Mouse (Mus musculus) embryonic facial prominence, embryonic 14.5 days (tissue): ENCODE data around the gene Scn2b. TPM values are rescaled to one million over a fixed set of nuclear protein-coding genes. Genes with fewer than 3 reads are reported as not detected.

Source experiments
- ATAC-seq: fragments of 200-750 bp; cut with Nextera tagmentation; 2 replicates; pipeline ENCODE4 v1.8.0; 2017; ENCODE audit warnings: low read depth, moderate number of reproducible peaks, moderate TSS enrichment
- DNase-seq: peaks from one replicate; pipeline ENCODE4 v3.0.0-alpha.2; 2015; ENCODE audit warnings: low spot score
- H3K27ac ChIP-seq: fragments of 300-500 bp; sonication (generic); replicated peaks from 2 replicates; pipeline ENCODE4 v1.5.1; 2014; ENCODE audit warnings: low read depth, mild to moderate bottlenecking, low read length, moderate library complexity
- H3K27me3 ChIP-seq: fragments of 300-500 bp; sonication (generic); replicated peaks from 2 replicates; pipeline ENCODE4 v1.6.1; 2014; ENCODE audit warnings: low read length; ENCODE audit not compliant: control insufficient read depth, insufficient read depth
- H3K36me3 ChIP-seq: fragments of 300-500 bp; sonication (generic); 2 replicates; pipeline ENCODE4 v1.6.1; 2014; ENCODE audit warnings: low read length, mixed read lengths; ENCODE audit not compliant: control insufficient read depth, insufficient read depth
- H3K4me1 ChIP-seq: fragments of 300-500 bp; sonication (generic); 2 replicates; pipeline ENCODE4 v1.6.1; 2014; ENCODE audit warnings: antibody characterized with exemption, low read length; ENCODE audit not compliant: control insufficient read depth, insufficient read depth
- H3K4me2 ChIP-seq: fragments of 300-500 bp; sonication (generic); 2 replicates; pipeline ENCODE4 v1.6.1; 2014; ENCODE audit warnings: low read depth, mild to moderate bottlenecking, low read length, moderate library complexity, mixed read lengths
- H3K4me3 ChIP-seq: fragments of 300-500 bp; sonication (generic); 2 replicates; pipeline ENCODE4 v1.5.1; 2014; ENCODE audit warnings: low read depth, mild to moderate bottlenecking, low read length
- H3K9ac ChIP-seq: fragments of 300-500 bp; sonication (generic); 2 replicates; pipeline ENCODE4 v1.6.1; 2014; ENCODE audit warnings: low read depth, mild to moderate bottlenecking, low read length, moderate library complexity, mixed read lengths
- H3K9me3 ChIP-seq: fragments of 300-500 bp; sonication (generic); 2 replicates; pipeline ENCODE4 v1.6.1; 2016; ENCODE audit warnings: low read length; ENCODE audit not compliant: control insufficient read depth
- whole genome bisulfite sequencing: fragments of 180-500 bp; shearing (Covaris S2); extraction: QIAGEN DNeasy Blood & Tissue Kit; methylation state at CpG from one replicate; pipeline ENCODE4 v1.1.7; 2014; 5-methylcytosine and 5-hydroxymethylcytosine counted together
- polyA plus RNA-seq: library from polyadenylated mRNA; unstranded; fragments of >200 nt; fragmentation: Nextera tagmentation; extraction: Ambion mirVana; gene quantifications from 2 replicates; pipeline ENCODE4 v1.2.1, GENCODE M21; 2014

Gene Scn2b
- polyA plus RNA-seq, 1 experiment from 2014 or later: 2.4 TPM

DNA sequence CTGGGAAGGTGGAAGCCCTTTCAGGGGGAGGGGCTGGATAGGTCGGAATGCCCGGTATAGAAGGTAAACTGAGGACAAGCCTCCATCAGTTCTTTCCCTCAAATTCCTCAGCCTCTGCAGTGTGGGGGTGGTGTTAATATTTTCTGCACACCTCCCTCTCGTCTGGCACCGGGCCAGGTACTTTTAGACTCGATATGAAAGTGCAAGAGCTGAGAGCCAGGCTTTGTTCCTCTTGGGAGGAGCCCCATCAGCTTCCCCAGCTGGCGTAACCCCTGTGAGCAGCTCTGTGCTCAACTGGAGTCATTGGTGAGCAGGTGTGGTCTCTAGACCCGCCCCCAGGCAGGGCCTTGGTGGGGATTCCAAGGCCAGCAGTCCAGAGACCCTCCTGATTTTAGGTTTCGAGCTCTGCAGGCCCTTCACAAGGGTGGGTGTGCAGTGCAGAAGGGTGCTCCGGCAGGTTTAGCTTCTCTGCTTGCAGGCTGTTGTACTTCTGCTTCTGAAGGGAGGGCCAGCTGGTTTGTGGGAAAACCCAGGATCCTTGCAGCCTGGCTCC lies 4.7 kb downstream of the Scn2b start:
- peak overlapping the region; percentile 52 for H3K4me2 ChIP-seq
- DNase-seq (peak; percentile 72), ATAC-seq (peak; percentile 67; the same call in 1 of the 2 replicates)
- H3K27ac ChIP-seq: no peak overlapping the region
- peaks cover 10% of the 10 kb centered on the region for H3K36me3 ChIP-seq
- no peaks in the 10 kb centered on the region for H3K27me3 ChIP-seq
- WGBS: 17% methylated on average over 9 of the region's 9 CpGs
- H3K4me3 ChIP-seq: no peak overlapping the region
- H3K9me3 ChIP-seq: no peaks in the 10 kb centered on the region
- H3K9ac ChIP-seq: peak overlapping the region; percentile 44; the same call in 1 of the 2 replicates
- H3K4me1 ChIP-seq: peaks cover 8% of the 10 kb centered on the region; the same call in 1 of the 2 replicates

- no peak for ATAC-seq
- H3K36me3 ChIP-seq: peaks cover 10% of the 10 kb centered on the region
- H3K9me3 ChIP-seq: no peaks in the 10 kb centered on the region
These were observed 7.6 kb downstream of the Scn2b start for GRCm38 (mm10) chr9:45125211-45125610.

DNA sequence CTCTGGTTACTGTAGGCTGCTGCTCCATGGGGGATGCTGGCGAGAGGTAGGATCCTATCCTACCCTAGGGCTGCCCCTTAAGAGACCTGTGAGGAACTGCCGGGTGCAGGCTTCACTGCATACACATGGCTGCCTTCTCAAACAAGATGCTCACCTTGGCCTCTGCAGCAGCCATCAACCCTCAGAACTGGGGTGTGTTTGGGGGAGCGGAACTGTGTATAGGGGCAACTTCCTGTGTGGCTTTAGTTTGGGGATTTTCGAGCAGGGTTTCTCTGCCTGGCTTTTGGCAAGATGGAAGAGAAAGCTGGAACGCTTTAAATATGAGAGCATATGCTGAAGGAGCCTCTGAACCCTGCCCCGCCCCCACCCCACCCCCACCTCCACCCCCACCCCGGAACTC lies 9.4 kb downstream of the Scn2b start:
- ATAC-seq: no peak
- peaks cover 10% of the 10 kb centered on the region for H3K36me3 ChIP-seq
- WGBS: 50% methylated on average over 7 of the region's 7 CpGs

More at GRCm38 (mm10) chr9:45125211-45125610, 7.6 kb downstream of the Scn2b start:
- no peak overlapping the region for H3K4me2 ChIP-seq
- H3K27ac ChIP-seq: no peak overlapping the region
- H3K4me1 ChIP-seq: no peaks in the 10 kb centered on the region
- WGBS: 94% methylated on average over 13 of the region's 14 CpGs
- no peak overlapping the region for H3K9ac ChIP-seq
- no peak for DNase-seq
- H3K4me3 ChIP-seq: no peak overlapping the region
- H3K27me3 ChIP-seq: no peaks in the 10 kb centered on the region

DNA sequence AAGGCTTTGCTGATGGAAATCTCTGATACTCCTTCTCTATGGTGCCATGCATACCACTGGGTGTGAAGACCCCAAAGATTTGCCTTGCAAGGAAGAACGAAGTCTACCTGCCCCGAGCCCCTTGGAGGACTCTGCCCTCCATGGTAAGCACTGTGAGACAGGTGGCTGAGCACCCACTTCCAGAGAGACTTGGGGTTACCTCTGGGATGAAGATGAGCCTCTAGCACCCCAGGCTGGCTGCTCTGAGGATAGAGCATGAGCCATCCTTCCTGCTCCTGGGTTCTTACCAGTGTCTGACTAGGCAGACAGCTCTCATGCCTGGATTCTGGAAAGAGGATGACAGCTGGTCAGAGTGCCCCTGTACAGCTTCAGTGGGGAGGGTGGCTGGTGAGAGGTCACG lies 12.5 kb downstream of the Scn2b start:
- no peak overlapping the region for H3K9ac ChIP-seq
- no peak overlapping the region for H3K4me2 ChIP-seq
- peaks cover 10% of the 10 kb centered on the region for H3K36me3 ChIP-seq
- H3K4me1 ChIP-seq: no peaks in the 10 kb centered on the region
- no peak overlapping the region for H3K27ac ChIP-seq
- no peaks in the 10 kb centered on the region for H3K9me3 ChIP-seq
- no peak for DNase-seq
- WGBS: 87% methylated on average over 3 of the region's 3 CpGs
- H3K4me3 ChIP-seq: no peak overlapping the region
- no peak for ATAC-seq
- peaks cover 10% of the 10 kb centered on the region for H3K27me3 ChIP-seq

More for the DNA sequence above, 9.4 kb downstream of the Scn2b start:
- Histone ChIP-seq H3K9me3 (no peaks in the 10 kb centered on the region), H3K9ac (0 out of 2 replicates have a peak overlapping the region, but pooled peaks have one; percentile 16), H3K27me3 (no peaks in the 10 kb centered on the region), H3K4me2 (no peak overlapping the region), H3K4me1 (no peaks in the 10 kb centered on the region), H3K27ac (no peak overlapping the region), H3K4me3 (no peak overlapping the region)
- DNase-seq: no peak

GRCm38 (mm10) chr9:45133484-45134310 lies 16.1 kb downstream of the Scn2b start:
- H3K9ac ChIP-seq: no peak overlapping the region
- no peak overlapping the region for H3K27ac ChIP-seq
- peaks cover 4% of the 10 kb centered on the region; the same call in 1 of the 2 replicates for H3K4me1 ChIP-seq
- 35% methylated on average over 5 of the region's 5 CpGs for WGBS
- H3K4me3 ChIP-seq: no peak overlapping the region
- no peaks in the 10 kb centered on the region for H3K9me3 ChIP-seq
- 0 out of 2 replicates have a peak, but pooled peaks have one; percentile 37 for ATAC-seq
- peaks cover 36% of the 10 kb centered on the region for H3K27me3 ChIP-seq
- no peaks in the 10 kb centered on the region for H3K36me3 ChIP-seq
- DNase-seq: peak; percentile 48
- H3K4me2 ChIP-seq: no peak overlapping the region

DNA sequence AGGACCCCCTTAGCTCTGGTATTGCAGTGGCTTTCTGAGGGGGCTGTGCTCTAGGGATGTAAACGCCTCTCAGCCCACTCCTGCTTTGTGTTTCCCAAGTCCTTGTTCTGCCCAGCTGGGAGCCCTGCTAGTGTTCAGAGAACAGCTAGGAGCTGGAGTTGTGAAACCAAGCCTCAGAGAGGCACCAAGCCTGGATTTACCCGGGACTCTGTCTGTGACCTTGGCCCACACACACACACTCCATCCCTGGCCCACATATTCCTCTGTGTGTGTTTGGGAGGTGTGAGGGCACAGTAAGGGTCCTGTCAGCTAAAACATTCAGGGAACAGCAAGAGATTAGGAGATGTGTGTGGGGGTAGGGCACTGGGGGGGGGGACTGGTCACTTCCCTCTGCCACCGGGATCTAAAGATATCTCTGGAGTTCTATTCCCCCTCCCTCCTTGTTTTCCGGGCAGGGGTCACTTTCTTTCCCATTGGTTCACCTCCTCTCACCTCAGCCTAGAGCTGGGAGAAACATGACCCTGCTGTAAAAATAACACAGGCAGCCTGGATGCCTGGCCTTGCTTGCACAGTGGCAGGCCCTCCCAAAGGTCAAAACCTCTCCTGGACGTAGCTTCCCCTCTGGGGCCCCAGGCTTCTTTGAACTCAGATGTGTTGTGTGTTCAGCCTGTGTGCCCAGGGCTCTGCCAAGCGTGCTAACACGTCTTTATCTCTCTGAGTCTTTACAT lies 19.0 kb downstream of the Scn2b start:
- ATAC-seq (no peak), DNase-seq (no peak)
- no peak overlapping the region for H3K9ac ChIP-seq
- no peak overlapping the region for H3K4me3 ChIP-seq
- peaks cover 64% of the 10 kb centered on the region for H3K27me3 ChIP-seq
- no peak overlapping the region for H3K27ac ChIP-seq
- H3K36me3 ChIP-seq: no peaks in the 10 kb centered on the region
- H3K9me3 ChIP-seq: no peaks in the 10 kb centered on the region
- WGBS: 12% methylated on average over 7 of the region's 7 CpGs
- H3K4me1 ChIP-seq: peaks cover 4% of the 10 kb centered on the region; the same call in 1 of the 2 replicates
- H3K4me2 ChIP-seq: no peak overlapping the region

GRCm38 (mm10) chr9:45138191-45139032 lies 20.8 kb downstream of the Scn2b start, which contains the start of gene Scn4b:
Gene Scn4b, plus strand, starts transcription at chr9:45138395.
- Histone ChIP-seq H3K4me2 (peak within 1 kb of the TSS; percentile 96), H3K27me3 (peaks cover 76% of the 10 kb centered on the region)

More at GRCm38 (mm10) chr9:45138191-45139032, 20.8 kb downstream of the Scn2b start, which contains the start of gene Scn4b:
- no peak within 1 kb of the TSS for H3K27ac ChIP-seq
- peak within 1 kb of the TSS; percentile 56 for H3K4me3 ChIP-seq
- no peaks in the 10 kb centered on the region for H3K36me3 ChIP-seq
- DNase-seq (peak; percentile 60), ATAC-seq (peak; percentile 51; the same call in 1 of the 2 replicates)
- H3K4me1 ChIP-seq: peaks cover 4% of the 10 kb centered on the region; the same call in 1 of the 2 replicates
- no peaks in the 10 kb centered on the region for H3K9me3 ChIP-seq
- peak within 1 kb of the TSS; percentile 55 for H3K9ac ChIP-seq
- under 1% methylated on average over 35 of the region's 76 CpGs for WGBS
